Mouse (Mus musculus) forebrain, embryonic 16.5 days (tissue): Measurements from ENCODE around the gene Pros1. TPM values are rescaled to one million over a fixed set of nuclear protein-coding genes. Genes with fewer than 3 reads are reported as not detected.

ENCODE experiments used
- ATAC-seq: fragments of 200-750 bp; cut with Nextera tagmentation; 2 replicates; pipeline ENCODE4 v1.8.0; 2017; ENCODE audit warnings: mild to moderate bottlenecking, moderate library complexity
- H3K27ac ChIP-seq: fragments of 300-500 bp; sonication (generic); 2 replicates; pipeline ENCODE4 v1.5.1; 2014; ENCODE audit warnings: low read length, control low read depth
- H3K27me3 ChIP-seq: fragments of 300-500 bp; sonication (generic); replicated peaks from 2 replicates; pipeline ENCODE4 v1.6.1; 2014; ENCODE audit warnings: low read length; ENCODE audit not compliant: control insufficient read depth, insufficient read depth
- H3K36me3 ChIP-seq: fragments of 300-500 bp; sonication (generic); 2 replicates; pipeline ENCODE4 v1.6.1; 2014; ENCODE audit not compliant: control insufficient read depth, insufficient read depth
- H3K4me1 ChIP-seq: fragments of 300-500 bp; sonication (generic); replicated peaks from 2 replicates; pipeline ENCODE4 v1.6.1; 2014; ENCODE audit warnings: low read length; ENCODE audit not compliant: control insufficient read depth, insufficient read depth
- H3K4me2 ChIP-seq: fragments of 300-500 bp; sonication (generic); 2 replicates; pipeline ENCODE4 v1.6.1; 2014; ENCODE audit warnings: mild to moderate bottlenecking, low read length, control low read depth
- H3K4me3 ChIP-seq: fragments of 300-500 bp; sonication (generic); replicated peaks from 2 replicates; pipeline ENCODE4 v1.5.1; 2014; ENCODE audit warnings: mild to moderate bottlenecking, low read length, control low read depth
- H3K9ac ChIP-seq: fragments of 300-500 bp; sonication (generic); replicated peaks from 2 replicates; pipeline ENCODE4 v1.6.1; 2014; ENCODE audit warnings: low read depth, low read length, control low read depth
- H3K9me3 ChIP-seq: fragments of 300-500 bp; sonication (generic); 2 replicates; pipeline ENCODE4 v1.6.1; 2016; ENCODE audit warnings: low read length; ENCODE audit not compliant: control insufficient read depth
- WGBS: fragments of 180-500 bp; shearing (Covaris S2); extraction: QIAGEN DNeasy Blood & Tissue Kit; methylation state at CpG from one replicate; pipeline ENCODE4 v1.1.7; 2014; 5-methylcytosine and 5-hydroxymethylcytosine counted together
- microRNA-seq: library from miRNA; unstranded; fragments of <30 nt; microRNA quantifications from one replicate; pipeline ENCODE4, GENCODE M21; 2017
- polyA plus RNA-seq: library from polyadenylated mRNA; unstranded; fragments of >200 nt; fragmentation: Nextera tagmentation; extraction: Ambion mirVana; gene quantifications from 2 replicates; pipeline ENCODE4 v1.2.1, GENCODE M21; 2015

Gene Pros1
- polyA plus RNA-seq, 1 experiment from 2014 or later = 8.7 TPM

- H3K9ac ChIP-seq = no peak overlapping the region
- H3K4me3 ChIP-seq = no peak overlapping the region
- no peak overlapping the region for H3K27ac ChIP-seq
- H3K36me3 ChIP-seq = no peaks in the 10 kb centered on the region
- no peaks in the 10 kb centered on the region for H3K27me3 ChIP-seq
- no peak; the same call in 1 of the 2 replicates for ATAC-seq
- H3K4me2 ChIP-seq = no peak overlapping the region
- H3K9me3 ChIP-seq = no peaks in the 10 kb centered on the region
- 34% methylated on average over 1 of the region's 1 CpGs for WGBS
- no peaks in the 10 kb centered on the region for H3K4me1 ChIP-seq
Observed at GRCm38 (mm10) chr16:62971673-62972332, 117.7 kb downstream of the Pros1 start.

GRCm38 (mm10) chr16:62974926-62975325 lies 120.8 kb downstream of the Pros1 start:
- H3K36me3 ChIP-seq = no peaks in the 10 kb centered on the region
- H3K9ac ChIP-seq = no peak overlapping the region
- H3K4me2 ChIP-seq = no peak overlapping the region
- H3K27me3 ChIP-seq = no peaks in the 10 kb centered on the region
- no peaks in the 10 kb centered on the region for H3K9me3 ChIP-seq
- H3K4me3 ChIP-seq = no peak overlapping the region
- H3K27ac ChIP-seq = no peak overlapping the region
- WGBS = 93% methylated on average over 1 of the region's 1 CpGs
- no peak for ATAC-seq
- no peaks in the 10 kb centered on the region for H3K4me1 ChIP-seq

Small RNA genes lying within 50 kb of the gene (microRNA-seq; reads per million reads assigned to microRNA genes)
- gene Gm25986 = not detected

Other genes starting within 250 kb of the Pros1 start
- 11.2 and 11.9 TPM in 2 replicates for gene Nsun3, start 67.5 kb upstream of the Pros1 start, polyA plus RNA-seq
- 0.55 and 0.71 TPM in 2 replicates for gene Stx19, start 39.6 kb upstream of the Pros1 start, polyA plus RNA-seq
- gene Arl13b, start 7.3 kb upstream of the Pros1 start, polyA plus RNA-seq = 22.1 and 28.1 TPM in 2 replicates